Mouse (Mus musculus) T-helper 2 cell (primary cell): Measurements from ENCODE around the gene Mdfic.

Experiments
- in situ Hi-C: fragments of 300-600 bp; cut with MboI, MseI; formaldehyde crosslinking; loops from one replicate; pipeline ENCODE4 v1.15.1; 2025; ENCODE audit warnings: high pct_unique_total_duplicates

The Mdfic gene

GRCm38 (mm10) chr6:15720461-15720817 lies at the start of gene Mdfic:
TSS of gene Mdfic (plus strand) at chr6:15720661.
- in situ Hi-C loops, result loop anchor here (25.0 kb wide), 1 partner anchor 1342 kb away; the partner anchor contains the start of gene Tes

- in situ Hi-C loops, result loop anchor here (5.0 kb wide), 1 partner anchor 36 kb away; no protein-coding TSS in a partner anchor
These were observed 49.1 kb upstream of the Mdfic start for GRCm38 (mm10) chr6:15671364-15671763.

- in situ Hi-C loops, result loop anchor here (25.0 kb wide), 1 partner anchor 1352 kb away; the partner anchor contains the start of gene Tes
These were observed 10.4 kb upstream of the Mdfic start for GRCm38 (mm10) chr6:15710080-15710479.

GRCm38 (mm10) chr6:15710706-15711105 lies 9.8 kb upstream of the Mdfic start:
- in situ Hi-C loops, result loop anchor here (25.0 kb wide), 1 partner anchor 1352 kb away; the partner anchor contains the start of gene Tes

GRCm38 (mm10) chr6:15712860-15713385 lies 7.5 kb upstream of the Mdfic start:
- in situ Hi-C loops, result loop anchor here (25.0 kb wide), 1 partner anchor 1349 kb away; the partner anchor contains the start of gene Tes

GRCm38 (mm10) chr6:15714036-15714435 lies 6.4 kb upstream of the Mdfic start:
- in situ Hi-C loops, result loop anchor here (25.0 kb wide), 1 partner anchor 1348 kb away; the partner anchor contains the start of gene Tes

GRCm38 (mm10) chr6:15714996-15715844 lies 5.2 kb upstream of the Mdfic start:
- in situ Hi-C loops, result loop anchor here (25.0 kb wide), 1 partner anchor 1347 kb away; the partner anchor contains the start of gene Tes

- in situ Hi-C loops, result loop anchor here (25.0 kb wide), 1 partner anchor 1342 kb away; the partner anchor contains the start of gene Tes
These were observed 542 bp upstream of the Mdfic start for GRCm38 (mm10) chr6:15719919-15720318.

GRCm38 (mm10) chr6:15720818-15721715 lies 606 bp downstream of the Mdfic start:
- in situ Hi-C loops, result loop anchor here (25.0 kb wide), 1 partner anchor 1341 kb away; the partner anchor contains the start of gene Tes

GRCm38 (mm10) chr6:15721716-15722031 lies 1.2 kb downstream of the Mdfic start:
- in situ Hi-C loops, result loop anchor here (25.0 kb wide), 1 partner anchor 1341 kb away; the partner anchor contains the start of gene Tes

GRCm38 (mm10) chr6:15722631-15723030 lies 2.2 kb downstream of the Mdfic start:
- in situ Hi-C loops, result loop anchor here (25.0 kb wide), 1 partner anchor 1340 kb away; the partner anchor contains the start of gene Tes

- in situ Hi-C loops, result loop anchor here (25.0 kb wide), 1 partner anchor 1338 kb away; the partner anchor contains the start of gene Tes
These were observed 3.8 kb downstream of the Mdfic start for GRCm38 (mm10) chr6:15724304-15724703.

GRCm38 (mm10) chr6:15726422-15726821 lies 6.0 kb downstream of the Mdfic start:
- in situ Hi-C loops, result loop anchor here (5.0 kb wide), 2 partner anchors 66 to 79 kb away; no protein-coding TSS in a partner anchor

- in situ Hi-C loops, result loop anchor here (5.0 kb wide), 2 partner anchors 64 to 81 kb away; no protein-coding TSS in a partner anchor
These were observed 7.4 kb downstream of the Mdfic start for GRCm38 (mm10) chr6:15727681-15728410.

GRCm38 (mm10) chr6:15728844-15729577 lies 8.6 kb downstream of the Mdfic start:
- in situ Hi-C loops, result loop anchor here (5.0 kb wide), 2 partner anchors 63 to 82 kb away; no protein-coding TSS in a partner anchor

GRCm38 (mm10) chr6:15730258-15730657 lies 9.8 kb downstream of the Mdfic start:
- in situ Hi-C loops, result no loop called here

- in situ Hi-C loops, result no loop called here
These were observed 10.2 kb downstream of the Mdfic start for GRCm38 (mm10) chr6:15730666-15731065.

- in situ Hi-C loops, result no loop called here
These were observed 11.0 kb downstream of the Mdfic start for GRCm38 (mm10) chr6:15731452-15731851.

- in situ Hi-C loops, result no loop called here
These were observed 17.0 kb downstream of the Mdfic start for GRCm38 (mm10) chr6:15737312-15737911.
